Comparison of ENCODE assay signal across 8 mouse cellular contexts in the genomic region with DNA sequence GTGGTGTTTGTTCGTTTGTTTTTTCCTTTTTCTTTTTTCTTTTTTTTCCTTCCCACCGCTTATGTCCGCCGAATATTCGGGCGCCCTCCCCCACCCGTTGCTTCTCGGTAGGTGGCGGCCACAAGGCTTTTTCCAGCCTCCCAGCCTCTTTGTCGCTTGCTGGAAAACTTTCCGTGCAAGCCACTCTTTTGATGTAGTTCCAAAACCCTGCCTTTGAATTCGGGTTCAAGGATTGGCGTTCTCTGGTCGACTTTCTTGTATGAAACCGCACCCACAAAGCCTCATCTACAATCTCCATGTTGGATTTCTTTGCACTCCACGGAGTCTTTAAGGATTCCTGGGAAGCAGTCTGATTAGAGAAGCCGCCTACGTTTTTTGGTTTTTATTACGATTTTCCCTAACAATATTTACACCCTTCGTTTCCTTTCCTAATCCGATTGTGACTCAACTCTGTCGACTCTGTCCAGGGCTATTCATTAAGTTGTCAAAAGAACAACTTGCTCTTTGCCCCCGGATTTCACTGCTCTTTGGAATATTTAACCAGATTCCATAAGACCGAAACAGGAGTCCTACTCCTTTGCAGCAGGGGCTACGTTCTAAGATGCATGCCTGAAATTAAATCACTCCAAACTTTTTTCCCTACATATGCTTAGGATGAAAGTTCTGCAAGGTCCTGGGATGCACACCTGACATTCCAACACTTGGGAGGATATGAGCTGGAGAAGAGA. TPM values are rescaled to one million over a fixed set of nuclear protein-coding genes. Genes with fewer than 3 reads are reported as not detected.
A peak's percentile ranks its signal among the peaks of the same experiment; 100 is the strongest.
DNase-seq lines count a peak whose midpoint lies in the region; ATAC-seq and TF ChIP-seq lines count a peak whose summit lies in the region.

No protein-coding gene starts in this region.

- H3K4me3 ChIP-seq in ES-Bruce4 (ENCODE audit: low read depth, low read length) = peak overlapping the region; percentile 17; the same call in 1 of the 2 replicates
- peak overlapping the region; percentile 92 for H3K4me3 ChIP-seq in forebrain, embryonic 11.5 days (ENCODE audit: low read depth, low read length)
- peak overlapping the region; percentile 50 to 89 for H3K4me3 ChIP-seq in liver, embryonic 14.5 days (ENCODE audit: insufficient read depth in 1 of 2, low read depth in 2 of 2, low read length in 2 of 2)
- peak overlapping the region; percentile 86 for H3K4me3 ChIP-seq in neural tube, embryonic 13.5 days

- H3K36me3 ChIP-seq in ES-Bruce4 (ENCODE audit: control insufficient read depth, insufficient read depth, low read length, poor library complexity, severe bottlenecking) = no peaks in the 10 kb centered on the region
- H3K36me3 ChIP-seq in forebrain, embryonic 11.5 days (ENCODE audit: control insufficient read depth, insufficient read depth, low read length) = peaks cover under 1% of the 10 kb centered on the region
- H3K36me3 ChIP-seq in liver, embryonic 14.5 days (replicated peaks; ENCODE audit: control insufficient read depth, insufficient read depth, low read depth) = peaks cover 3% of the 10 kb centered on the region; the same call in 1 of the 2 replicates
- H3K36me3 ChIP-seq in neural tube, embryonic 13.5 days = peaks cover 8% of the 10 kb centered on the region

- no peak for TF ChIP-seq POLR2A in ES-Bruce4 (IDR thresholded peaks at IDR 0.05; ENCODE audit: insufficient read depth, low read length)

- WGBS in forebrain, embryonic 11.5 days = under 1% methylated on average over 25 of the region's 25 CpGs
- 6% methylated on average over 25 of the region's 25 CpGs for WGBS in liver, embryonic 14.5 days (ENCODE audit: insufficient replicate concordance)
- WGBS in neural tube, embryonic 13.5 days = under 1% methylated on average over 25 of the region's 25 CpGs

- intact Hi-C loops in heart, postnatal 10 days (cut with DNase I) = loop anchor here (2.0 kb wide), 1 partner anchor 25 kb away; no protein-coding TSS in a partner anchor

- H3K4me2 ChIP-seq in forebrain, embryonic 11.5 days (ENCODE audit: low read depth, low read length, severe bottlenecking) = peak overlapping the region; percentile 59
- H3K4me2 ChIP-seq in liver, embryonic 14.5 days (ENCODE audit: low read depth) = peak overlapping the region; percentile 82
- peak overlapping the region; percentile 68 for H3K4me2 ChIP-seq in neural tube, embryonic 13.5 days

- peak overlapping the region; percentile 79 for H3K27ac ChIP-seq in ES-Bruce4 (ENCODE audit: insufficient read depth, low read length)
- peak overlapping the region; percentile 100 for H3K27ac ChIP-seq in forebrain, embryonic 11.5 days (ENCODE audit: low read depth, low read length)
- peak overlapping the region; percentile 57 for H3K27ac ChIP-seq in liver, embryonic 14.5 days
- peak overlapping the region; percentile 100 for H3K27ac ChIP-seq in neural tube, embryonic 13.5 days (replicated peaks)

- no peaks in the 10 kb centered on the region for H3K4me1 ChIP-seq in ES-Bruce4 (ENCODE audit: control insufficient read depth, insufficient read depth, low read length)
- peaks cover 4% of the 10 kb centered on the region; the same call in 1 of the 2 replicates for H3K4me1 ChIP-seq in forebrain, embryonic 11.5 days (replicated peaks; ENCODE audit: control insufficient read depth, insufficient read depth, low read length)
- peaks cover 10 to 14% of the 10 kb centered on the region in 2 experiments; a peak in 3 of 4 replicates for H3K4me1 ChIP-seq in liver, embryonic 14.5 days (replicated peaks; ENCODE audit: control insufficient read depth in 2 of 2, insufficient read depth in 2 of 2, low read length in 1 of 2)
- peaks cover 42% of the 10 kb centered on the region for H3K4me1 ChIP-seq in neural tube, embryonic 13.5 days (replicated peaks)

- no peaks in the 10 kb centered on the region for H3K27me3 ChIP-seq in ES-Bruce4 (ENCODE audit: control insufficient read depth, insufficient read depth, low read length, poor library complexity, severe bottlenecking)
- no peaks in the 10 kb centered on the region for H3K27me3 ChIP-seq in forebrain, embryonic 11.5 days (ENCODE audit: control insufficient read depth, insufficient read depth, low read length)
- H3K27me3 ChIP-seq in liver, embryonic 14.5 days (ENCODE audit: control insufficient read depth, insufficient read depth, low read length) = no peaks in the 10 kb centered on the region
- H3K27me3 ChIP-seq in neural tube, embryonic 13.5 days = no peaks in the 10 kb centered on the region

- no peak for ATAC-seq in forebrain, embryonic 11.5 days (replicated peaks; ENCODE audit: low FRiP score)
- ATAC-seq in liver, embryonic 14.5 days (ENCODE audit: insufficient read depth) = no peak
- ATAC-seq in neural tube, embryonic 13.5 days (ENCODE audit: low read depth) = no peak
- ATAC-seq in inflammation-experienced regulatory T-cells, adult 6 months = no peak

- peak overlapping the region; percentile 95 for H3K9ac ChIP-seq in ES-Bruce4 (ENCODE audit: low read depth, poor library complexity, severe bottlenecking)
- peak overlapping the region; percentile 77 for H3K9ac ChIP-seq in forebrain, embryonic 11.5 days (ENCODE audit: low read length)
- H3K9ac ChIP-seq in liver, embryonic 14.5 days (replicated peaks) = peak overlapping the region; percentile 77
- H3K9ac ChIP-seq in neural tube, embryonic 13.5 days = peak overlapping the region; percentile 74

- no peak for TF ChIP-seq EP300 in ES-Bruce4 (IDR thresholded peaks at IDR 0.05; ENCODE audit: insufficient read depth, low read depth, low read length)
- TF ChIP-seq EP300 in liver, embryonic 14.5 days (IDR thresholded peaks at IDR 0.05; ENCODE audit: low read depth) = no peak

- peak; percentile 90 for DNase-seq in adrenal gland, postnatal 14 days
- peak; percentile 78 for DNase-seq in forebrain, embryonic 11.5 days (ENCODE audit: low spot score)
- DNase-seq in heart, postnatal 10 days = peak; percentile 77 to 81
- DNase-seq in kidney, postnatal 25 days = peak; percentile 80 to 86
- DNase-seq in liver, embryonic 14.5 days (ENCODE audit: low read depth in 3 of 3, low spot score in 3 of 3) = peak in 1 of 3 experiments; percentile 17

- H3K9me3 ChIP-seq in ES-Bruce4 (replicated peaks; ENCODE audit: control insufficient read depth, insufficient read depth, low read length, poor library complexity, severe bottlenecking) = no peaks in the 10 kb centered on the region
- H3K9me3 ChIP-seq in forebrain, embryonic 11.5 days (ENCODE audit: control insufficient read depth, low read length) = no peaks in the 10 kb centered on the region
- H3K9me3 ChIP-seq in liver, embryonic 14.5 days (ENCODE audit: control insufficient read depth, low read length) = no peaks in the 10 kb centered on the region
- no peaks in the 10 kb centered on the region for H3K9me3 ChIP-seq in neural tube, embryonic 13.5 days

- TF ChIP-seq CTCF in ES-Bruce4 (IDR thresholded peaks at IDR 0.05; ENCODE audit: low read depth, low read length) = no peak
- no peak for TF ChIP-seq CTCF in liver, embryonic 14.5 days (IDR thresholded peaks at IDR 0.05; ENCODE audit: low read depth)

RNA-seq across cellular contexts. Expression of a gene that starts 1.2 kb away (rescaled TPM):
- 240 and 242 TPM in 2 replicates for polyA plus RNA-seq in ES-Bruce4 (2011; ENCODE audit: insufficient read depth, insufficient read length, low read depth, missing spikeins)
- total RNA-seq in adrenal gland, postnatal 14 days (2021) = 231 and 237 TPM in 2 replicates
- 214 and 239 TPM in 2 replicates for polyA plus RNA-seq in forebrain, embryonic 11.5 days (2014; fragmentation: Nextera tagmentation; extraction: Ambion mirVana)
- 100 to 1,000 TPM; 195 to 218 TPM for total RNA-seq in heart, postnatal 10 days (2021)
- 19.5 and 26.5 TPM in 2 replicates for polyA plus RNA-seq in liver, embryonic 14.5 days (2012; rRNA removed)
- polyA plus RNA-seq in liver, embryonic 14.5 days (2014; fragmentation: Nextera tagmentation; extraction: Ambion mirVana) = 26.1 and 29.8 TPM in 2 replicates
- 188 and 247 TPM in 2 replicates for polyA plus RNA-seq in neural tube, embryonic 13.5 days (2015; fragmentation: Nextera tagmentation; extraction: Ambion mirVana)
- polyA plus RNA-seq in inflammation-experienced regulatory T-cells, adult 6 months (2017; shearing (Covaris generic)) = 10 to 100 TPM; 91.5 to 97.5 (median 94.5) TPM

Comparison
In these comparisons a context has a peak if more than half of its experiments do, and no peak if none do; other contexts are left out.
1. H3K4me3 ChIP-seq: peak in every context shown above with its lines; median percentile 92 in forebrain, embryonic 11.5 days; 86 in neural tube, embryonic 13.5 days; 70 in liver, embryonic 14.5 days; 17 in ES-Bruce4.